Mouse (Mus musculus) forebrain, embryonic 13.5 days (tissue): ENCODE data around the gene Tmem56. TPM values are rescaled to one million over a fixed set of nuclear protein-coding genes. Genes with fewer than 3 reads are reported as not detected.

ENCODE experiments used
- ATAC-seq: fragments of 200-750 bp; cut with Nextera tagmentation; 2 replicates; pipeline ENCODE4 v1.8.0; 2017
- H3K27ac ChIP-seq: fragments of 300-500 bp; sonication (generic); 2 replicates; pipeline ENCODE4 v1.5.1; 2015; ENCODE audit warnings: inconsistent platforms, mild to moderate bottlenecking, moderate library complexity
- H3K27me3 ChIP-seq: fragments of 300-500 bp; sonication (generic); 2 replicates; pipeline ENCODE4 v1.6.1; 2015; ENCODE audit warnings: mild to moderate bottlenecking, inconsistent platforms
- H3K36me3 ChIP-seq: fragments of 300-500 bp; sonication (generic); 2 replicates; pipeline ENCODE4 v1.6.1; 2015; ENCODE audit warnings: mild to moderate bottlenecking, inconsistent platforms; ENCODE audit not compliant: poor library complexity, severe bottlenecking
- H3K4me1 ChIP-seq: fragments of 300-500 bp; sonication (generic); 2 replicates; pipeline ENCODE4 v1.6.1; 2015; ENCODE audit warnings: inconsistent platforms
- H3K4me2 ChIP-seq: fragments of 300-500 bp; sonication (generic); 2 replicates; pipeline ENCODE4 v1.6.1; 2015; ENCODE audit warnings: inconsistent platforms, mild to moderate bottlenecking, moderate library complexity
- H3K4me3 ChIP-seq: fragments of 300-500 bp; sonication (generic); 2 replicates; pipeline ENCODE4 v1.5.1; 2015; ENCODE audit warnings: mild to moderate bottlenecking, inconsistent platforms
- H3K9ac ChIP-seq: fragments of 300-500 bp; sonication (generic); 2 replicates; pipeline ENCODE4 v1.6.1; 2015; ENCODE audit warnings: mild to moderate bottlenecking, inconsistent platforms
- H3K9me3 ChIP-seq: fragments of 300-500 bp; sonication (generic); replicated peaks from 2 replicates; pipeline ENCODE4 v1.6.1; 2016; ENCODE audit warnings: inconsistent platforms
- WGBS: fragments of 180-500 bp; shearing (Covaris S2); methylation state at CpG from one replicate; pipeline ENCODE4 v1.1.7; 2015; 5-methylcytosine and 5-hydroxymethylcytosine counted together
- polyA plus RNA-seq: library from polyadenylated mRNA; unstranded; fragments of >200 nt; fragmentation: Nextera tagmentation; extraction: Ambion mirVana; gene quantifications from 2 replicates; pipeline ENCODE4 v1.2.1, GENCODE M21; 2015

Tmem56 gene
- polyA plus RNA-seq, 1 experiment from 2014 or later: 2.1 TPM

DNA sequence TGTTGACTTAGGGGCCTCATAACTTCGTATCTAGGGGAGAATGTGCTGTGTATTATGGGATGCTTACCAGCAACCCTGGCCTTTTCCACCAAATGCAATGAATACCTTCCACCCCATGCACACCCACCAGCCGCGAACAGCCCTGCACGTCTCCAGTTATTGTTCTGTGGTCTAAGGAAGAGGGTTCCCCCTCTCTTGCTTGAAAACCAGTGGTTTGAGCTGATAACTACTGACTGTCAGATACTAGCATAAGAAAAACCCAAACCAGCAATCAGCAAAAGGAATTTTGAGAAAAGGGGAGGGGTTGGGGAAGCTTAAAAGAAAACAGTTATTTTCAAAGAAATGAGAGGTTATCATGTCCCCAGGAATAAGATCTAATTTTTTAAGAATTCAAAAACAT is 26.5 kb upstream of the Tmem56 start:
- 65% methylated on average over 4 of the region's 4 CpGs for WGBS
- Histone ChIP-seq H3K9me3 (no peaks in the 10 kb centered on the region), H3K9ac (no peak overlapping the region), H3K27me3 (no peaks in the 10 kb centered on the region), H3K4me1 (no peaks in the 10 kb centered on the region), H3K4me3 (no peak overlapping the region), H3K4me2 (no peak overlapping the region), H3K36me3 (no peaks in the 10 kb centered on the region), H3K27ac (no peak overlapping the region)
- ATAC-seq: no peak

- Histone ChIP-seq H3K4me1 (no peaks in the 10 kb centered on the region), H3K27me3 (no peaks in the 10 kb centered on the region), H3K9ac (no peak overlapping the region), H3K4me3 (no peak overlapping the region), H3K9me3 (no peaks in the 10 kb centered on the region), H3K4me2 (no peak overlapping the region), H3K27ac (no peak overlapping the region), H3K36me3 (no peaks in the 10 kb centered on the region)
- ATAC-seq: no peak
- WGBS: 84% methylated on average over 5 of the region's 5 CpGs
Observed at GRCm38 (mm10) chr3:121308935-121309334, 26.0 kb upstream of the Tmem56 start.

DNA sequence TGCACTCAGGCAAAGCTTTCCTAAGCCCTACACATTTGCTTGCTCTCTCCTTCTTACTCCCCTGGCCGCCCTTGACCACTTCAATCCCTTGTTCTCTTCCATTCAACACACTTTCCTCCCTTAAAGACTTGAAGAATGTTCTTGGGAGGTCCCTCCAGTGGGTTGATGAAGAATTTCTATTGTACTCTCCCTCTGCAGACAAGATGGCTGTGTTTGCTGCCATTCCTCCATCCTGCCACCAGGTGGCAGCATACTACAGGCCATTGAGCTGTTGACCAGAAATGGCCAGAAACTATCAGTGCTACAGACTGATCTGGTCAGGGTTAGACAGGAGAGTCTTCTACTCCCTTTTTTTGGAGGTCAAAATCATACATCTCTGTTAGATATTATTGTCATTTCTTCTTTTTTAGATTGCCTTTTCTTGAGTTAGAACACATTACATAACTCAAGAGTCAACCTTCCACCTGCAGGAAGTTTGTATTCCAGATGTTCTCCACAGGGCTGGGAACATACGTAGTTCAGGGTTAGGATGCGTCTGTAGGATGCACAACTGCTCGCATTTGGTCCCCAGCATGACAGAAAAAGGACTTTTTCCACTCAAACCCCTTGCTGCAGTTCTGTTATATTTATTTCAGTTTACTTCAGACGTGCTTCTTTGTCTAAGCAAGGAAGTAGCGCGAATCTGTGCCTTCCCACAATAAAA is 24.8 kb upstream of the Tmem56 start:
- Histone ChIP-seq H3K27me3 (no peaks in the 10 kb centered on the region), H3K4me3 (no peak overlapping the region), H3K4me2 (no peak overlapping the region), H3K9ac (no peak overlapping the region), H3K27ac (no peak overlapping the region), H3K4me1 (no peaks in the 10 kb centered on the region), H3K36me3 (no peaks in the 10 kb centered on the region), H3K9me3 (no peaks in the 10 kb centered on the region)
- WGBS: 77% methylated on average over 7 of the region's 7 CpGs
- ATAC-seq: peak; percentile 87

DNA sequence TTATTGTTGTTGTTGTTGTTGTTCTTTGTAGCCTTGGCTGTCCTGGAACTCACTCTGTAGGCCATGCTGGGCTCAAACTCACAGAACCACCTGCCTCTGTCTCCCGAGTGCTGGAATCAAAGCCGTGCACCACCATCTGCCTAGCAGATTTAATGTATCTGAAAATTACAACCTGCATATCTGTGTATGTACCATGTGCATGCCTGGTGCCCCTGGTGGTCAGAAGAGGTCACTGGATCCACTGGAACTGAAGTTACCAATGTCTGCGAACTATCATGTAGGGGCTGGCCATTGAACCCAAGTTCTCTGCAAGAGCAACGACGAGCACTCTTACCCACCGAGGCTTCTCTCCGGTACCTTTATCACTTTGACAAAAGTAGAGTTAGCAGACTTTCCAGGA is 23.7 kb upstream of the Tmem56 start:
- no peak overlapping the region for H3K4me3 ChIP-seq
- WGBS: 91% methylated on average over 7 of the region's 7 CpGs
- H3K36me3 ChIP-seq: no peaks in the 10 kb centered on the region
- no peaks in the 10 kb centered on the region for H3K27me3 ChIP-seq
- no peak overlapping the region for H3K9ac ChIP-seq
- no peak for ATAC-seq
- H3K4me2 ChIP-seq: no peak overlapping the region
- H3K4me1 ChIP-seq: no peaks in the 10 kb centered on the region
- H3K27ac ChIP-seq: no peak overlapping the region
- H3K9me3 ChIP-seq: no peaks in the 10 kb centered on the region

GRCm38 (mm10) chr3:121294200-121294599 is 11.3 kb upstream of the Tmem56 start:
- Histone ChIP-seq H3K4me2 (no peak overlapping the region), H3K4me3 (no peak overlapping the region), H3K27me3 (no peaks in the 10 kb centered on the region), H3K27ac (no peak overlapping the region), H3K4me1 (peaks cover 6% of the 10 kb centered on the region; the same call in 1 of the 2 replicates), H3K9me3 (no peaks in the 10 kb centered on the region), H3K36me3 (no peaks in the 10 kb centered on the region), H3K9ac (no peak overlapping the region)
- 88% methylated on average over 2 of the region's 2 CpGs for WGBS
- ATAC-seq: no peak

DNA sequence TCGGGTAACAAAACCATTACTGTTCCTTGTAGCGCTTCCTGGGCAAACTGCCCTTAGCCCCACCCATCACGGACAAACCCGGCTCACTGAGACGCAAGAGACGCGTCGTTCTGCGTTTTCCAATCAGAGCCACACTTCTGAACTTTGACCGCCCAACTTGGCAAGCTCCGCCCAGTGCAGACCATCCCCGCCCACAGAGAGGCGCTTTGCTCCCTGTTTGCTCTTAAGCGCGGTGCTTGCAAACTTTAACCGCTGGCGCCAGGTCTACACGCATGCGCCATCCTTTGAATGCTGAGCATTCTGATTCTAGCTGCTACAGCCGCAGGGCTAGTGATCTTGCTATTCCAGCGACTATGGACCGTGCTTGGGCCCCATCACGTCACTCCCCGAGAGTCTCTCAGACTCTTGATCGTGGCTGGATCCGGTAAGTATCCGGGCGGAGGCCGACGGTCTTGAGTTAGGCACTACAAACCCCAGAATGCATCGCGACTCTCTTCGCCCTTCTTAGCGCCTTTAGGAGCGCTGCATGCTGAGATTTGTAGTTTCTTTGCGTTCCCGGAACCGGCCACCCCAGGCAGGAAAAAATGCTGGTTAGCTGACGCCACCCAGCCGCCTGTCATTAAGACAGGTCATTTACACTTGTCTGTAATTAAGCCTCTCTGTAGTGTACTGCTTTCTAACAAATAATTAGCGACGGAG is 8.8 kb upstream of the Tmem56 start, which contains the start of gene Alg14:
Gene Alg14 (plus strand): TSS at position 214 of the 699 bp plus-strand sequence.
- H3K9me3 ChIP-seq: no peaks in the 10 kb centered on the region
- ATAC-seq: peak; percentile 97
- H3K4me3 ChIP-seq: peak within 1 kb of the TSS; percentile 61
- H3K9ac ChIP-seq: peak within 1 kb of the TSS; percentile 69
- H3K4me1 ChIP-seq: peaks cover 6% of the 10 kb centered on the region; the same call in 1 of the 2 replicates
- under 1% methylated on average over 42 of the region's 42 CpGs for WGBS
- no peaks in the 10 kb centered on the region for H3K36me3 ChIP-seq
- H3K27me3 ChIP-seq: no peaks in the 10 kb centered on the region
- peak within 1 kb of the TSS; percentile 63 for H3K4me2 ChIP-seq
- peak within 1 kb of the TSS; percentile 92 for H3K27ac ChIP-seq

- Histone ChIP-seq H3K4me2 (peak overlapping the region; percentile 63), H3K9ac (peak overlapping the region; percentile 69), H3K27ac (peak overlapping the region; percentile 54; the same call in 1 of the 2 replicates), H3K36me3 (no peaks in the 10 kb centered on the region), H3K27me3 (no peaks in the 10 kb centered on the region), H3K9me3 (no peaks in the 10 kb centered on the region), H3K4me3 (peak overlapping the region; percentile 61), H3K4me1 (peaks cover 6% of the 10 kb centered on the region; the same call in 1 of the 2 replicates)
- ATAC-seq: no peak
- WGBS: 6% methylated on average over 7 of the region's 7 CpGs
Observed at GRCm38 (mm10) chr3:121291225-121291559, 8.3 kb upstream of the Tmem56 start.

DNA sequence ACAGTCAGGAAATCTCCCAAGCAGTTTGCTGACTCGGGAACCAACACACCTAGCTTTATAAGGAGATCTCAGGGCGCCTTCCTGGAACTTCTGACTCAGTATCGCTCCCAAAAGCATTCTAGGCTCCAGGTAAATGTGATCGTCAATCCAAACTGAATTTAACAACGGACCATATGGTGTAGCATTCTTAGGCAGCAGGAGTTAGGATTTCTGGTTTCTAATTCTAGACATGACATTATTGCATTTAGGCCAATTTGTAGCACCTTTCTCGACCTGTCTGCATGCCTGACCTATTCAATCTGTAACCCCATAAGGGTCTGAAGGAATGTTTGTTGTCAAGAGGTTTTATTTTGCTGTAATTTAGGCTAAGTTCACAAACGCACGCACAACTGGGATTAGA is 7.8 kb upstream of the Tmem56 start:
- ATAC-seq: no peak
- H3K9ac ChIP-seq: peak overlapping the region; percentile 69
- H3K4me3 ChIP-seq: peak overlapping the region; percentile 61
- no peaks in the 10 kb centered on the region for H3K36me3 ChIP-seq
- no peaks in the 10 kb centered on the region for H3K9me3 ChIP-seq
- peak overlapping the region; percentile 63 for H3K4me2 ChIP-seq
- WGBS: 81% methylated on average over 8 of the region's 8 CpGs
- no peak overlapping the region for H3K27ac ChIP-seq
- H3K4me1 ChIP-seq: peaks cover 6% of the 10 kb centered on the region; the same call in 1 of the 2 replicates
- H3K27me3 ChIP-seq: no peaks in the 10 kb centered on the region

GRCm38 (mm10) chr3:121287151-121287550 is 4.3 kb upstream of the Tmem56 start:
- H3K27me3 ChIP-seq: no peaks in the 10 kb centered on the region
- no peak overlapping the region for H3K9ac ChIP-seq
- H3K9me3 ChIP-seq: no peaks in the 10 kb centered on the region
- no peak overlapping the region for H3K4me2 ChIP-seq
- no peak for ATAC-seq
- no peaks in the 10 kb centered on the region for H3K36me3 ChIP-seq
- H3K4me1 ChIP-seq: peaks cover 6% of the 10 kb centered on the region; the same call in 1 of the 2 replicates
- no peak overlapping the region for H3K27ac ChIP-seq
- no peak overlapping the region for H3K4me3 ChIP-seq
- 95% methylated on average over 2 of the region's 2 CpGs for WGBS

DNA sequence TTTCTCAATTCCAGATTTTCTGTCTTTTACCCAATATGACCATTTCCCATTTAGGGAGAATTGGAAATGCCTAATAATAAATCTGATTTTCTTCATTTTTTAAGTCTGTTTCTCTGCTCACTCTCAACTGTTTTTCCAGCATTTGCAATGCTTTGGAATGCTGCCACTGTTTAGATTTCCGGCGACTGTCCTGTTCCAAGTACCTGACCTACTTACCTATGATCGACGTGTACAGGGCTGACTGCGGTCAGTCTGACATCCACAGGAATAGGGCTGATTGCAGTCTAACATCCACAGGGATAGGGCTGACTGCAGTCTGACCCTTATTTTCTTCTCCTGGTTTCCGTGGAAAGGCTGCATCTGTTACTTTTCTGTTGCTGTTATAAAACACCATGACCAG is 2.3 kb upstream of the Tmem56 start:
- no peaks in the 10 kb centered on the region for H3K9me3 ChIP-seq
- ATAC-seq: no peak
- no peak overlapping the region for H3K27ac ChIP-seq
- H3K4me1 ChIP-seq: no peaks in the 10 kb centered on the region
- H3K4me2 ChIP-seq: no peak overlapping the region
- H3K4me3 ChIP-seq: no peak overlapping the region
- H3K9ac ChIP-seq: no peak overlapping the region
- H3K27me3 ChIP-seq: no peaks in the 10 kb centered on the region
- 95% methylated on average over 6 of the region's 6 CpGs for WGBS
- H3K36me3 ChIP-seq: no peaks in the 10 kb centered on the region

DNA sequence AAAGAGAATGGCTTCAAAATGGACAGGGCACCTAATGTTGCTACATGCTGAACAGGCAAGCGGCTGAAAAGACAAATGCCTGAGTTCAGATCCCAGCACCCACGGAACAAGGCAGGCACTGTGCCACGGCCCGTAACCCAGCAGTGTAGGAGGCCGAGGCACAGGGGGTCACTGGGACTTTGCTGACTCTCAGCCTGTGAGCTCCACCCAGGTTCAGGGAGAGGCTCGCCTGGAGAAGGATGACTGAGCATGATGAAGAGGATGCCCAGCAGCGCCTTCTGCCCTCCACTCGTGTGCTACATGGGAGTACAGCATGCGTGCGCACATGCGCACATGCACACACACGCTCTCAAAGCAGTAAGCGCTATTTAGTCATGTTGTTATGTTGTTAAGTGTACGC is 3.2 kb downstream of the Tmem56 start:
- no peaks in the 10 kb centered on the region for H3K27me3 ChIP-seq
- H3K4me2 ChIP-seq: no peak overlapping the region
- no peaks in the 10 kb centered on the region for H3K9me3 ChIP-seq
- no peak overlapping the region for H3K27ac ChIP-seq
- ATAC-seq: no peak
- H3K4me3 ChIP-seq: no peak overlapping the region
- H3K36me3 ChIP-seq: no peaks in the 10 kb centered on the region
- WGBS: 81% methylated on average over 14 of the region's 14 CpGs
- no peaks in the 10 kb centered on the region for H3K4me1 ChIP-seq
- H3K9ac ChIP-seq: no peak overlapping the region

DNA sequence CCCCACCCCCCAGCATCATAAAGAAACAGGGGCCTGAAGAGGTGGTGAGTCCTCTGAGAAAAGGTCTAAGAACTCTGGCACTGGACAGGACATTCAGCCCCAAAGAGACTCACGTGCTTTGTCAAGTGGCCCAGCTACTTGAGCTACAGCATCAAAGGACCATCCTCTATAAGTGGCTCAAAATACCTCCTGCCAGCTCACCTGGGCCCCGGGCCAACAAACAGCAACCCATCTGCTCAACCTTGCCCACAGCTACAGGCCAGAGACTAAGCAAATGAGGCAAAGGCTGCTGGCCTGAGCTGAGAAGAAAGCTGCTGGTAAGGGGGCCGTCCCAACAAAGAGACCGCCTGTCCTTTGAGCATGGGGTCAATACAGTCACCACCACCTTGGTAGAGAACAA is 5.3 kb downstream of the Tmem56 start:
- Histone ChIP-seq H3K4me3 (no peak overlapping the region), H3K27me3 (no peaks in the 10 kb centered on the region), H3K9me3 (no peaks in the 10 kb centered on the region), H3K27ac (no peak overlapping the region), H3K9ac (no peak overlapping the region), H3K4me2 (no peak overlapping the region), H3K4me1 (no peaks in the 10 kb centered on the region), H3K36me3 (no peaks in the 10 kb centered on the region)
- ATAC-seq: no peak
- 88% methylated on average over 4 of the region's 4 CpGs for WGBS
